Mouse (Mus musculus): ENCODE results near the gene Ppp1r9a.

- TF ChIP-seq CTCF (IDR thresholded peaks at IDR 0.05; ENCODE audit: extremely low read depth, insufficient read depth, insufficient read length, insufficient replicate concordance): no peak
- TF ChIP-seq POLR2A (IDR thresholded peaks at IDR 0.05; ENCODE audit: low read depth, low read length): no peak
These were observed 205.8 kb downstream of the Ppp1r9a start for GRCm38 (mm10) chr6:5108494-5108893.
